Mouse (Mus musculus) left cerebral cortex, postnatal 10 days (tissue): Measurements from ENCODE around the gene Rpl3. TPM values are rescaled to one million over a fixed set of nuclear protein-coding genes. Genes with fewer than 3 reads are reported as not detected.
A peak's percentile ranks its signal among the peaks of the same experiment; 100 is the strongest.

Experiments used
- DNase-seq, 2 experiments: peaks; one replicate each; pipeline ENCODE4 v3.0.0; 2021 to 2022; ENCODE audit warnings: low spot score in 2 of 2, mixed read lengths in 1 of 2; ENCODE audit errors: extremely low spot score in 1 of 2
- intact Hi-C: fragments of 180-260 bp; cut with DNase I; formaldehyde crosslinking; loops from one replicate; pipeline ENCODE4 v1.15.1; 2025
- total RNA-seq, 2 experiments: library from RNA; stranded (reverse); gene quantifications; 2 replicates each; pipeline ENCODE4 v1.2.3; 2021

Rpl3 gene
- total RNA-seq, 2 experiments from 2014 or later, result 520 to 524 TPM

DNA sequence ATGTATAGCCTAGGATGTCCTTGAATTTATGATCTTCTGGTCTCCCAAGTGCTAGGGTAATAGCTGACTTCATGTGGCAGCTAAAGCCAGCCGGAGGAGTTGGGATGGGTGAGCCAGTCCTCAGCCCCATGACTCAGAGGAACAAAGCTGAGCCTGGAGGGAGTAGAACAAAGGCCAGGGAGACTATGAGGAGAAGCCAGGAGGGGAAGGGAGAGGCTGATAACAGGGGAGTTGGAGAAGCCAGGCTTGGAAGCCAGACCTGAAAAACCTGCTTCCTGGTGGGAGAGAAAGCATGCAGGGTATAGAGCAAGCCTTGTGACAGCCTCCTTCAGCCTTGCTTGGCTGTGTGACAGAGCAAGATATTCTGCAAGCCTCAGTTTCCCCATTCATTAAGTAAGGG lies 3.9 kb upstream of the Rpl3 start:
- DNase-seq, result peak in 1 of 2 experiments; percentile 6
- intact Hi-C loops, result no loop called here

DNA sequence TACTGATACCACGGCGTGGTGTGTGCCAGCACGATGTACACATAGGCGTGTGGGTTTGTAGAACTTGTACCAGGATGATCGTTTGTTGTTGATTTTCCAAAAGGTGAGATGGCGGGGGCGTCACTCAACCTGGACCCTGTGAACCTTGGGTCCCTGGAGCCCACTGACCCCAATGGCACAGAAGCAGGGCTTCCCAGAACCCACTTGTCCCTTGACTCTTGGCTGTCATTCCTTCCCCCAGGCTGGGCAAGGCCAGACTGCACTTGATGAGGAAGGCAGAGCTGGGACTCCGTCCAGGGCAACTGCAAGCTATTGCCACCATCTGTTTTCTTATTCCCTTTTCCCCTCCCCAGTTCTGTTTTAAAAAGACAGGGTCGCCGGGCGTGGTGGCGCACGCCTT lies 2.5 kb upstream of the Rpl3 start:
- intact Hi-C loops, result no loop called here
- peak in 1 of 2 experiments; percentile 23 for DNase-seq

DNA sequence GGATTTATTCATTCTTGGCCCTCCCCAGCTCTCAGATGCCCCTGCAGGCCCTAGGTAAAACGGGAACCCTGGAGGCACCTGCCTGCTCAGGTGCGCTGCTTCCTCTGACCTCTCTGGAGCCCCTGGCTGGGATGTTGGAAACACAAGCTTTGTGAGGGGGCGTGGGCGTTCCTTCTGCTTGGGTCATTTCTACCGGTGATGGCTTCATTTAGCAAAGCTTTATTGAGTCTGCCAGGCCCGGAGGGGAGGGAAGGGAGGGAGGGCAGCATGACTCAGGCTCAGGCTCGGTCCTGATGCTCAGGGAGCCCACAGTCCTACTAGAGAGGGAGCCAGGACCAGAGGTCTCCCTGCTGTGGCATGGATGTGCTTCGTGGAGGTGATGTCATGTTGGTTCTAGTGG lies 931 bp upstream of the Rpl3 start:
- DNase-seq, result peak in 1 of 2 experiments; percentile 54
- intact Hi-C loops, result no loop called here

DNA sequence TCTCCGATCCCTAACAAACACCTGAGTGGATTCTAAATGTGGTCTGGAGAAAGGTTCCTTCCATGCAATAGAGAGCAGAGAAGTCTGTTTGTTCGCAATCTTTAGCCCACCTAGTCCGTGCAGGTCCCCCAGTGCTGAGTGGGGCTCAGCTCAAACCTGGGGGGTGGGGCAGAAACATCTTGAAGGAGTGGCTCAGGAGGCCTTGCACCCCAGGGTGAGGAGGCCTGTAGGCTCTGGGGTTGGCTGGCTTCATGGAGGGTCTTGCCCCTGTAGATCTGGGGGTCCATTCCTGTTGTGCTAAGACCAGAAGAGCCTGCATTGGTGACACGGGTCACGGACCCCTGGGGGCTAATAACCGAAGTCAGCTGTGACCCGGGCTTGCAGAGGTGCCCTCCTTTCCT lies 373 bp upstream of the Rpl3 start:
- intact Hi-C loops, result no loop called here

DNA sequence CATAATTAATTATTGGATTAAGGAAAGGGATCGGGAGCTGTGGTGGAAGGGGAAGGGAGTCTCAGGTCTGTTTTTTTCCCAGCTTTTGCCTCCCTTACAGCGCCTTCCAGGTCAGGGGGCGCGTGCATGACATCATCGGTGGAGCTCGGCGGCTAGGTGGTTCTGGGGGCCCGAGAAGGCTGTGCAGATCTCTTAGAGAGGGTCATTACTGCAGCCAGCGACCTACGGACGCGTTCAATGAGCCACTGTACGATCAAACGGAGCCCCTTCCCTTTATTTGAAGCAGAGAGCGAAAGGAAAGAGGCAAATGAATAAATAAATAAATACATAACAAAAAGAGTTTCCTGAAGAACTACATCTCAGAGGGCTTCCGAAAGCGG lies 937 bp downstream of the Rpl3 start:
- intact Hi-C loops, result loop anchor here (2.0 kb wide), 1 partner anchor 42 kb away; the partner anchor contains the start of gene Tab1
- DNase-seq, result peak in 1 of 2 experiments; percentile 52

More for the DNA sequence above, 373 bp upstream of the Rpl3 start:
- peak in 1 of 2 experiments; percentile 51 for DNase-seq

DNA sequence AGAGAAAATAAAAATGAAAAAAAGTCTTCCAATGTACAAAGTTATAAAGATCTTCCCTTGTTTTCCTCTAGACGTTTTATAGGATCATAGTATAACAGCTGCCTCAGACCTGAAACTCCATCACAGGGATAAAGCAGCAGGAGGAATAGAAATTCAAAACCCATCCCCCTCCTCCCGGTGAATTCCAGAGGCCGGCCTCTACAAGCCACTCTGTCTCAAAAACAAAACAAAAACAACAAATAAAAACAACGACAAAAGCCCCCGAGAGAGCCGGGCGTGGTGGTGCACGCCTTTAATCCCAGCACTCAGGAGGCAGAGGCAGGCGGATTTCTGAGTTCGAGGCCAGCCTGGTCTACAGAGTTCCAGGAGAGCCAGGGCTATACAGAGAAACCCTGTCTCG lies 1.5 kb downstream of the Rpl3 start:
- intact Hi-C loops, result loop anchor here (2.0 kb wide), 1 partner anchor 43 kb away; the partner anchor contains the start of gene Tab1
- DNase-seq, result peak in 1 of 2 experiments; percentile 17

DNA sequence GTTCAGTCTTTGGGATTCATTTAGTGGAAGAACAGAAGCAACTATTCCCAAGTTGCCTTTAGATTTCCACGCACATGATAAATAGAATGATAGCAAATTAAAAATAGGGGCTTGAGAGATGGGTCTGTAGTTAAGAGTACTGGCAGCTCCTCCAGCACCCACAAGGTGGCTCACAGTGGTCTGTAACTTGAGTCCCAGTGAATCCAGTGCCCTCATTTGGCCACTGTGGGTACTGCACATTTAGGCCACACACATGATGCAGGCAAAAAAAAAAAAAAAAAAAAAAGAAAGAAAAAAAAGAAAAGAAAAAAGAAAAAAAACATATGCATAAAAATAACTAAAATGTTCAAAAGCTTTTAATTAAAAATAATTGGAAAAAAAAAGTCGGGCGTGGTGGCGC lies 3.0 kb downstream of the Rpl3 start:
- intact Hi-C loops, result loop anchor here (5.0 kb wide), 1 partner anchor 614 kb away; no protein-coding TSS in a partner anchor
- peak; percentile 93 for DNase-seq

DNA sequence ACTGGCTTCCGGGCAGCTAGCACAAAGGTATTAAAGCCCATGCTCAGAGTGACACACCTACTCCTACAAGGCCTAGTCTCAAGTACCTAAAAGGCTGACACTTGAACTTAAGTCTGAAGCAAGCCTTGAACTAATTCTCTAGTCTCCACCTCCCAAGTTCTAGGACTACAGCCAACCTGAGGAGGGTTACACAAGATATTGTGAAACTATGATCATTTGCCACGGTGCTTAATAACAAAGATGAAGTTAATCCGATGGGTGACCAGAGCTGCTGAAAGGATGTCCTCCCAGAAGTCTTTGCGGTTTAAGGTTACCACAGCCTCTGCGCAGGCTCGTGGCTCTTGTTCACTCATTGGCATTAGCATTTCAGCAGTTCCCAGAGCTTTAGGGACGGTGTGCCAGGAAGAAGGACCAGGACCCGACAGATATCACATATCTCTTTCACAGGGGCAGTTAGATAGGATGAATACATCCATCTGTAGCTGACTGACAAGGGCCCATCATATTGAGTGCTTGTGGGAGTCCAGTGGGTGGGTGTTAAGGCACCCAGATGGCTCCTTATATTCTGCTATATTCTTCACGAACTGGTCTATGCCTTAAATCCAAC lies 4.2 kb downstream of the Rpl3 start:
- DNase-seq, result no peak
- intact Hi-C loops, result loop anchor here (5.0 kb wide), 1 partner anchor 615 kb away; no protein-coding TSS in a partner anchor

DNA sequence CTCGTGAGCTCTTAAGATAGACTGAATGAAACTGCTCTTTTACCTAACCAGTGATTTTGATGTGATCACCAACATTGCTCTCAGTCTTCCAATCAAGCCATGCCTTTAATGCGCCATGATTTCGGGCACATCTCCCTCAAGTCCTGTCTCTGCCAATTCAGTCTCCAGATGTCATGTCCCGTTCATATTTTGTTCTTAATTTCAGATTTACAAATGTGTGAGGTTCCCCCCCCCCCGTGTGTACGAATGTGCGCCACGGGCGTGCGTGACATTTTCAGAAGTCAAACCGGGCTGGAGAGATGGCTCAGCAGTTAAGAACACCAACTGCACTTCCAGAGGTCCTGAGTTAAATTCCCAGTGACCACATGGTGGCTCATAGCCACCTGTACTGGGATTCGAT lies 7.9 kb downstream of the Rpl3 start:
- no peak for DNase-seq
- intact Hi-C loops, result no loop called here

DNA sequence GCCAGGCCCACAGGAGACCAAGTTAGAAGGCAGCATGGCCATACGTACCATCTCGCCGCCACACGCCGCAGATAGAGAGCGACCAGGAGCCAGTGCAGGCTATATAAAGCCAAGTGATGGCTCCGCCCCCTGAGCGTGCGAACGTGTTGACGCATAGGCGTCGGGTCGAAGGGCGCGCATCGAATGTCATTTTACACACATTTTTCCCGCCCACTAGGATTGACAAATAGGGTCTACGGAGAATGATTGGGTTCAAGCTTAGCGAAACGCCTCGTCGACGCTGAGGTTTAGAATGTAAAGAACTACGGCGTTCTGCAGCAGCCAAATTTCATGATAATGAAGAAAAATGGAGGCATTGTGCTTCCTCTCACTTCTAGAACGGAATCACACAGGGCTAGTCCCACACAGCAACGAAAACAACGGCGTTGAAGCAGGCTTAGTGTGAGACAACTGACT lies 8.4 kb downstream of the Rpl3 start:
- intact Hi-C loops, result no loop called here
- peak; percentile 99 for DNase-seq

DNA sequence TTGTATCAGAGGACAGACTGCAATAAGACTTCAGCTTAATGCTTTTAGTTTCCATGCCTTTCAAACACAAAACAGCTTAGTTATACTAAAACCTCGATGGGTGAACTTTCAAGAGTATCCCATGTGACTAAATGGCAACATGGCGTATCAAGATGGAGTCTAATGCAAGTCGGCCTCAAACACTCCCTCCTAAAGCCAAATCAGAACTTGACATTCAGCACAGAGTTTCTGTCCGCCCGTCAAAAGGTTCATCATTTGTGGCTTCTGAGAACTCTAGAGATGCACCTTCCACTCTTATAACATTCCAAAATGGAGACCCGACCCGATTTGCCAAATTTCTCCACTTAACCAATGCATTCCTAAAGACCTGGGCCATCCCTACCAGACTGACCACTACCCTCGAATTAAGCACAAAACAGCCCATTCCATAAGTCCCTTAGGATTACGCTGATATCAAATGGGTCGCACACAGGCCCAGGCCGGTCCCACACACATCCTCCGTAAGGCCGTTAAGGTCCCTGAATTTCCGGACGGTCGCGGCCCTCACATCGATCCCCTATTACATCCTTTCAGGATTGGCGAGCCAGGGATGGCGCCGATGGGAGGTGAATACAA lies 8.9 kb downstream of the Rpl3 start:
- intact Hi-C loops, result no loop called here
- no peak for DNase-seq

DNA sequence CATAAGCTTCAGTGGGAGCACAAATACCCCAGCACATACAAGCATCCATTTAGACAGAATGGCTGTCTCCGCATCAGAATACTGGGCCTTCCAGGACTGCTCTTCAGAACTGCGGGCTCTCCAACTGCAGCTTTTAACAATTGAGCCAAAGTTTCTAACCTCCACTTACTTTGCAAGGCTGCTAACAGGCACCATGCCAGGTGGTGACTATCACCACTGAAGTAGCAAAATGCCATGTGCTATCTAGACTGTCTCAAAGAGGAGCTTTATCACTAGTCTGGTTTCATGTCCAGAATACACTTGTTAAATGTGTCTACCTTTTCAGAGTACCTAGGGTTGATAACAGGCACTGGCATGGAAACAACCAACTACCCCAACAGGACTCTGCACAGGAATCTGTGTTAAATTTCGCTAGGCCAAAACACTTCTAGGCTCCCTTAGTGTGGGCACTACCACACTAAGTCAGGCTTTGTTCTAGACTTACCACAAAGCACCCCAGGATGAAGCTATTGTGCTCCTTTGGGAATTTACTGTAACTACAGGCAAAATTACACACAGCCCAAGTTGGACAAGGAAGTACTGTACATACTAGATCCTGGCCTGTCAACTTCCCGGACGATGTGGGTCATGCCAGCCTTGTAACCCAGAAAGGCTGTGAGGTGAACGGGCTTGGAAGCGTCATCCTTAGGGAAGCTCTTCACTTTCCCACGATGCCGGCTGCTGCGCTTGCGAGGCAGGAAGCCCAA lies 9.7 kb downstream of the Rpl3 start:
- intact Hi-C loops, result no loop called here

DNA sequence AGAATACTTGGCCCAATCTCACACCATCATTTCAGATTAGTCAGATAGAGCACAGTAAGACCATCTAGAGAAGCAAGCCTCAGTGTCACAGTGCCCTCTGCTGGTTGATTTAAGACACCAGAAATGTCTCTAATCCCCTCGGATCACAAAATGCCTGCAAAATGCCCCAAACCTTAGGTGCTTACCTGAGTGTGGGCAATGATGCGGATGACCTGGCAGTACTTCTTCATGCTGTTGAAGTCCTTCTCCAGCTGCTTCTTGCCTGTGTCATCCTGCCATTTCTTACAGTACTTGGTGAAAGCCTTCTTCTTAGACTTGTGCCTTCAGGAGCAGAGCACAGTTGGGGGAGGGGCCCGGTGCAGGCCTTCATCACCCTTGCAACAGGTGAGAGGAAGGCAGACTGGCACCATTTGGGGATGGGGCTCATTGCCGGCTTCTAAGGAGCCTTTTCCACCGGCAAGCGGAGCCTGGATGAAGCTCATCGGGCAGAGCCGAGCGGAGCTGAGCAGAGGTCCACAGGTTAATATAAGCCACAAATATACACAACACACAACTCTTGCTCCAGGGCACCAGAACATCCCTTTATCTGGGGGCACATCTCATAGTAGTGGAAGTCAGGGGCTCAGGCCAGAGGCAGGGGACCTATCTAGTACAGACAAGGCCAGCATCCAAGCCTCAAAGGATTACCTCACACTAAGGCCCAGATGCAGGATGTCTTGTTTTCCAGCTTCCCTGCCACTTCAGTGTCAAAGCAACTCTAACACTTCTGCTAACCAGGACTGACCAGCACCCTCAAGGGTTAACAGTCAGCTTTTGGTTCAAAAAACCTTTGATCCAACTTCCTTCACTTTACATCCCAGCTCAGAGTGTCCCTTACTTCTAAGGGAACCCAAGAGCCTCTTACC lies 10.7 kb downstream of the Rpl3 start:
- intact Hi-C loops, result no loop called here
- DNase-seq, result peak in 1 of 2 experiments; percentile 49

More for the DNA sequence above, 9.7 kb downstream of the Rpl3 start:
- DNase-seq, result no peak

DNA sequence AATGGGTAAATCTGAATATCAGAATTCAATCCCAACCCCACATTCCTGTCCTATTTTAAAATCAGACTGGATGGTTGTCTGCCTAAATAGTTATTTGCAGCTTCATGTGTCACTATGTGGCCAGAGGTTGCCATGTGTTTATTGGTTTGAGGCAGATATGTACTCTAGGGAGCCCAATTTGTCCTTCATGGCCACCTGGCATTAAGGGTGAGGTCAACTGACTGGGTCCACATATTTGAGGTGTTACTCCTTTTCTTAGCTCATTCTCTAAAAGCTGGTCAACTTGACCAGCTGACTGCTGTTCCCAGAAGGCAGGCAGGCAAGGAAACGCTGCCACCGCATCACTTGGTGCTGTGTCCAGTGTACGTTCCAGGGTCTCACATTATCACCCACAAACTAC lies 11.7 kb downstream of the Rpl3 start:
- intact Hi-C loops, result loop anchor here (5.0 to 10.0 kb wide), 3 partner anchors 68 to 328 kb away; partner anchors contain the start of genes Cbx6, Npcd and Pdgfb
- no peak for DNase-seq

DNA sequence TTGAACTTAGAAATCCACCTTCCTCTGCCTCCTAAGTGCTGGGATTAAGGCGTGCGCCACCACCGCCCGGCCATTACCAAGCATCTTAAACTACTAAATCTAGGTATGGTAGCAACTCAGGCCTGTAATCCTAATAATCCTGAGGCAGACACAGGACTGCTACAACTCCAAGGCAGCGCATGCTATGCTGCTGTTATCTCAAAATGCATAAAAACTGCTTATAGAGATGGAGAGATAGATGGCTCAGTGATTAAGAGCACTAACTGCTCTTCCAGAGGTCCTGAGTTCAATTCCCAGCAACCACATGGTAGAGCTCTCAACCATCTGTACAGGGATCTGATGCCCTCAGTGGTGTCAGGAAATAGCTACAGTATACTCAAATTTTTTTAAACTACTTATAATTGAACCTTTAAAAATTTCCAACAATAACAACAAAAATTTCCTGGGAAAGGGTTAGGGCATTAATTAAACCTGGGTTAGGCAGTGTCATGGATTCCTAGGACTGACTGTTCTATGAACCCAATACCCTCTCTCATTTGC lies 12.5 kb downstream of the Rpl3 start:
- no peak for DNase-seq
- intact Hi-C loops, result loop anchor here (5.0 to 10.0 kb wide), 3 partner anchors 67 to 327 kb away; partner anchors contain the start of genes Cbx6, Npcd and Pdgfb

DNA sequence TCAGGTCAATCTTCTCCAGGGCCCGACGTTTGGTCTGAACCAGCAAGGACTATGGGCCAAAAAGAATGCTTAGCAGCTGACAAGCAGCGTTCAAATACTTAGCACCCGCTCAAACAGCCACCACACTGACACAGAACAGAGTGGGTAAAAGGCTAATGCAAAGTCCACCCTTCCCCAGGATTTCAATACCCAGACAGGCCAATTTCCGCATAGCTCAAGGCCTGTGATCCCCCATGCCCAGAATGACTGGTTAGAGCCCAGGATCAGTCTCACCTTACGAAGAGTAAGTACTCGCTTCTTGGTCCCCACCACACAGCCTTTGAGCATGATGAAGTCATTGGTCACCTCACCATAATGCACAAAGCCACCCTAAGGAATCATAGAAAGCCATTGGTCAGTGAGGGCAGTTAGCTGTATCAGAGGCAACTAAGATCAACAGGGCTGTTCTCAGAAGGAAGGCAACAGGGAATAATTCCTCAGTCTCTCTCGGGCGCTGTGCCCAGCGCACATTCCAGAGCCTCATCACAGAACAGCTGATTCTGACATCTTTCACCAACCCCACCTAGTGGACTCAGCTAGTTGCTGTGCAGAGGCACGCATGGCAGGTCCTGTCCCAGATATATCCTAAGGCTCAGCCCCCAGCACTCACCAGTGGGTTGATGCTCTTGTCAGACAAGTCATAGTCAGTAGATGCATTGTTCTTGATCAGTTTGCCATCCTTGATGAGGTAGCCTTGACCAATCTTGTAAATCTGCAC lies 13.4 kb downstream of the Rpl3 start:
- intact Hi-C loops, result loop anchor here (5.0 to 10.0 kb wide), 3 partner anchors 66 to 326 kb away; partner anchors contain the start of genes Cbx6, Npcd and Pdgfb

DNA sequence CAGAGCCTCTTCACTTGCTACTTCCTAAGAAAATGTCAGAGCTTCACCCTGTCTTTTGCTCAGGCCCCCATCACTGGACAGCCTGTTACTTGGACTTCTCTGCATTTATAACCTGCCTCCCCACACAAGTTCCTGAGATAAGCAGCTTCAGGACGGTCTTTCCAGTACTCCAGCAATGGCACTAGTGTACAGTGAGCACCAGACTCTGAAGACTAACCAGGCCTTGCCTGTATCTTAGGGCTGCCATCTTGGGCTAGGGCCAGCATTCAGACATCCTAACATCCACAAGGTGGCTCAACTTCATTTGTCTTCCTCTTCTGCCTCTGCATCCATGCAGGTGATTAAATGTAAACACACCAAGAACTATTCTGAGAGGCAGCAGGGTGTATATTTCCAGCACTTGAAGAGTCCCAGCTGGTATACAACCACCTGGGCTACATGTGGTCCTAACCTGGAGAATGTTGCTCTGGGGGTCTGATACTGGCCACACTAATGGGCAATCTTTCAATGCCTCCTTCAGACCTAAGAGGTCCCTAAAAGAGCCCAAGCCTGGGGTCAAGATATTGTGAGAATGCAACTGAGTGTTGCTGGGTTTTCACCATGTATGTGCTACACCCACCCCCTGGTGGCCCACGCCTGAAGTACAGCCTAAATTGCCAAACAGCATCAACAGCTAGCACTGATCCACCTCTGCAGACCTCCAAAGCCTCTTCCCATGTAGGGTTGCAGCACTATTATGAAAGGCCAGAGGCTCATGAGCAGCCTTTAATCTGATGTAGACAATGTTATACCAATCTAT lies 15.1 kb downstream of the Rpl3 start:
- intact Hi-C loops, result loop anchor here (2.0 to 10.0 kb wide), 4 partner anchors 64 to 324 kb away; partner anchors contain the start of genes Cbx6, Npcd and Pdgfb
- DNase-seq, result peak in 1 of 2 experiments; percentile 80

More for the DNA sequence above, 13.4 kb downstream of the Rpl3 start:
- DNase-seq, result no peak
